Mouse (Mus musculus): Measurements from ENCODE around the gene Klhl41.

GRCm38 (mm10) chr2:69629215-69629614 lies 40.7 kb upstream of the Klhl41 start:
- TF ChIP-seq CTCF (IDR thresholded peaks at IDR 0.05; ENCODE audit: low read depth) (no peak), EP300 (IDR thresholded peaks at IDR 0.05; ENCODE audit: low read depth) (no peak)
